Mouse (Mus musculus): ENCODE data around the gene Spaca6.
A peak's percentile ranks its signal among the peaks of the same experiment; 100 is the strongest.

Spaca6 gene

DNA sequence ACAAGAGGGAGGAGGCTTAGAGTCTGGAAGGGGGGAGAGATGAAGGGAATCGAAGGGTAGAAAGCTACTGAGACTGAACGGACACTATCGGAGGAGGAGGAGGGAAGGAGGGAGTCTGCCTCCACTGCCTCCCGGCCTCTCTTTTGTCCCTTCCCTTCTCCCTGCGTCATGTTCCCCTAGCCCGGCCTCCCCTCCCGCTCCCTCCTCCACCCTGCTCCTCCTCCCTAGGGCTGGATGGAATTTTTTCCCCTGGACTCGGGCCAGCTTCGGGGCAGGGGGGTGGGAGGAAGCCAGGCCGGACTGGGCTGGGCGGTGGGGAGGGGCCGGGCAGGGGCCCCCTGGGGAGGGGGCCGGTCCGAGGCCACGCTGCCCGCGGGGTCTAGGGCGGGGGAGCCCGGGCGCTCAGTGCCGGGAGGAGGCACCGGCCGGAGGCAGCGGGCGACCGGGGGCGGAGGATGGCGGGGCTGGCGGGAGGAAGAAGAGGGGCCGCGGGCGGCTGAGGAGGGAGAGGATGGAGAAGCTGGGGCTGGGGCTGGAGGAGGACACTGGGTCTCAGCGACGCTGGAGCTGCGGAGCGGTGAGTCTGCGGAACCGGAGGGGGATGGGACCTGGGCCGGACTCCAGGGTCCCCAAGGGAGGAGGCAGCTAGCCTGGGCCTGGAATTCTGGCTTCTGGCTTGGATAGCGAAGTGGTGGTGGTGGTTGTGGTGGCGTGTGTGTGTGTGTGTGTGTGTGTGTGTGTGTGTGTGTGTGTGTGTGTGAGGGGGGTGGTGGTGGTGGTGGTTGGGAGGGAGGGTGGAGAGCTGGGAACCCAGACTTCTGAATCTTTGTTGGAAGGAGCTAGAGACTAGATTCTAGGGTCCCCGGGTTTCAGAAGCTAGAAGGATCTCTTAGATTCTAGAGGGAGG, at the start of gene Spaca6:
TSS of gene Spaca6 (plus strand) at position 408 of the 907 bp plus-strand sequence.
- DNase-seq (ENCODE audit: low spot score) = no peak

DNA sequence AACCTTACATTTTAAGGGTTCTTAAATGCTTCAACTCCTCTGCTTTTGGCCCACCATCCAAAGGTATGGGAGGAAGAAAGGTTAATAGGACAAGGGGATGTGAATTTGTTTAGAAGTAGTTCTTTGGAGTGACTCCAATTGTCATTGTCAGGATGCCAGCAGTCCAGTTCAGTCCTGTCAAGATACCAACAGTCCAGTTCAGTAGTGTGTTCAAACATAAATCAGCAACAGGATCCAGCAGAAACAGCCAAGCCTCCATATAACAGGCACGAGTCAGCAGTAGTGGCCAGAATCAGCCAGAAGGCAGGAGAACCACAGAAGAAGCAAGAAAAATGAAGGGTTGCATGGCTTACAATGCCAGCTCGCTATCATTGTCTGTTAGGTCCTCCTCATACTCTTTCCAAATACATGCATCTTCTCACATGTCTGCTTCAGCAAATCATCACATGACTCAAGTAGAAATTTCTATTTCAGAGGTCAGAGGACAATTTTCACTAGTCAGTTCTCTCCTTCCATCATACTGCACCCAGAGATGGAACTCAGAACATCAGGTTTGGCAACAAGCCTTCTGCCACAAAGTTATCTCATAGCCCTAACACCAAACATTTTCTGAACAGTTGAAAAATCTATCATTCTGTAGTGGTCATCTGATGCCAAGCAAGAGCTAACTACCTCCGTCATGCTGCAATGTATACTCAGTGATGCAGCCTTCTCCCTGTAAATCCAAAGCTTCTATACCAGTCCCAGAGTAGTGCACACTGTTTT, 35.9 kb upstream of the Spaca6 start:
- no peak for DNase-seq (ENCODE audit: low spot score)

DNA sequence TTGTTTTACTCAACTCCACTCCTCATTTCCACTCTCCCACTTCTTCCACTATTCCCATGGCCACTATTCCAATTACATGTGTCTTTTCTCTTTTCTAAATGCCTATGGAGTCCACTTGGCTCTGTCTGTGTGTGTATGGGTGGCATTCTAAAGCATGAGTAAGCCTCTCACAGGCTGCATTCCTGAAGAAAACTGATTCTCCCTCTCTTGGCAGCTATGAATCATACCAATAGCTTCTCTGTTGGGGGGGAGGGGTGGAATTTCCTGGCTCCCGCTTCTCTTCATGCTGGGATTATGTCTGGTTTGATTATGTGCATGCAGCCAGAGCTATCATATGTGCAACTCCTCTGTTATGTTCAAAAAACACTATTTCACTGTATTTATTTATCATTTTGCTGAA, 34.4 kb upstream of the Spaca6 start:
- no peak for DNase-seq (ENCODE audit: low spot score)

DNA sequence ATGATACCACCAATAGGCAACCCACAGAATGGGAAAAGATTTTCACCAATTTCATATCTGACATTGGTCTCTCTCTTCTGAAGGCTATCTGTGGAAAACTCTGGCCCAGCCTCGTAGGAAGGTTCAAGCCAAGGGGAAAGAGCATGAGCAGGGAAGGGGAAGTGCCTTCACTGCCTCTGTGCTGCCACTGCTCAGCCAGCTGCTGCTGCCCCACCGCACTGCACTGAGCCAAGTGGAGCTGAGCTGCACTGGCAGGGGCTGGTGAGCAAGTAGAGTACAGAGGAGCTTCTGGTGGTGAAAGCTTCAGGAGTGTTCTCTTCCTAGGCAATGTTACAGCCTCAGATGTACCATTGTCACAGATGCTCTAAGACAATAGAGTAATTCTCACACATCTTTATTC, 31.4 kb upstream of the Spaca6 start:
- DNase-seq (ENCODE audit: low spot score) = no peak

DNA sequence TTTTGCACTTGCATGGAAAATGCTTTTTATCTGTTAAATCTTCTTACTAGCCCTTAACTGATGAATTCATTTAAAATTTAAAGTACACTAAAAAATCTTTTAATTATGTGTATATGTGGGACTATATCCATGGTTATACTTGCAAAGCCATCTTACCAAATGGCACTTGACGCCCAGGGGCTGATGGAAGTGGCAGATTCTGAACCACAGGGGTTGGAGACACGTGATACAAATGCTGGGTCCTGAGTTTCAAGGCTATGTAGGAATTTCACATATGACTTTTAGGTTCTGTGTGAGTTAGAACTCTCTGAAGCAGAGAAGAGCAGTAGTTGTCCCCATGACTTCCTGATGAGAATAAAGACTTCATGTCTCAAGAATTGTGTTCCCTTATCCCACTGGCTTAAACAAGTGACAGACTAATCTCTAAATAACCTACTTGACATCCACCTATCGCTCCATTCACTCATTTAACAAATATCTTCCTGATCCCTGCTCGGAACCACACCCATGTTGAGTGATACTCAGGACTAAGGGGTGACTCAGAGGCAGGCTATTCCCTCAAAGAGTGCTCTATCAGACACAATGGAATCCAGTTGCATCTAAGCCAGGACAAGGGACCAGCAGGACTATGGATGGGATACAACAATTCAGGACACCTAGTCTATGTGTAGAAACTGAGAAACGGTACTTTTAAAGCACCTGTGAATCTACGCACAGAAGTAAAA, 3.2 kb upstream of the Spaca6 start:
- no peak for DNase-seq (ENCODE audit: low spot score)

DNA sequence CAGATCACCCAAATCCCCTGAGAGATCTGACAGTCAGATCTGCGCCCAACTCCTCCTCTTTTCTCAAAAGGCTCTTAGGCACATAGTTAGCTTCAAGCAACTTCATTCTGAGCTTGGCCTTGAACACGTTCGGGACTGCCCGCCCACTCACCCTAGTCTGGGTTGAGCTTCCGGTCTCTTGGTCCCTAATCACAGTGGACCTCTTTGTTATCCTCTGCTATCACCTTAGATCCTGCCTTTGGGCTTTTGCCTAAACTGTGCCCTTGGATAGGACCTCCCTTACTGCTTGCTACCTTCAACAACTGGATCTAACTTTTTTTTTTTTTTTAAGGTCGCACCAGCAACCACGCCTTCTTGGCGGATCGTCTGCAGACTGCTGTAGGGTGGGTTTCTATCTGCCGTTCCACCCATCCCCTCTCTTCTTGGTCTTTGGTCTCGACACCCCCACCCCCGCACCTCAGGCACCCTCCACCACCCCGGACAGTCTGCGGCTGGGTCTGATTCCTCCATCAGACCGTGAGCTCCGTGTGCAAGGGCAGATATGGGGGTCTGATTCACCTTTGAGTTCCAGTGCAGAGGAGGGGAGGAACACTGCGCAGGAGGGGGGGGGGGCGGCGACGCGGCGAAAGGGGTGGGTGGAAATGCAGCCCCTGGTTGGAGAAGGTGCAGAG, 902 bp upstream of the Spaca6 start:
- DNase-seq (ENCODE audit: low spot score) = no peak

DNA sequence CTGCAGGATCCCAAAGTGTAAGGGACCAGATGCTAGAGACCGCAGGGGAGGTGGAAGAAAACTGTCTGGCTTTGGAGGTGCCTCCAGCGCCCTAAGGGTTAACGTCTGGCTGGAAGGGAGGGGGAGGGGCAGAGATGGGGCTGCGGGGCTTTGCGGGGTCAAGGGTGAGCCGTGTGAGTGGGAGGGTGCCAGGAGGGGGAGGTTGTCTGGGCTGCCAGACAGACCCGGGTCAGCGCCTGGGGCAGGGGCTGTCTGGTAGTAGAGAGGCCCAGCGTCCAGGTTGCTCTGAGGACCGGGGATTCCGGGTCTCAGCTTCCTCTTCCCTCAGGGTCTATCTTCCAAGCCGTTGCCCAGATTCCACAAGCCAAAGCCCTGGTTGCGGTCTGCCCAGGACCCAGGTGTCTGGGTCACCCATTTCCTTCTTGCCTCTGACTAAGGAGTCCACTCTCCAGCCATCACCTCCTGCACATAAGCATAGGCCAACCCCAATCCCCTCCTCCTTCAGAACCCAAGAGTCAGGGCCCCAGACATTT, 766 bp downstream of the Spaca6 start:
- no peak for DNase-seq (ENCODE audit: low spot score)

DNA sequence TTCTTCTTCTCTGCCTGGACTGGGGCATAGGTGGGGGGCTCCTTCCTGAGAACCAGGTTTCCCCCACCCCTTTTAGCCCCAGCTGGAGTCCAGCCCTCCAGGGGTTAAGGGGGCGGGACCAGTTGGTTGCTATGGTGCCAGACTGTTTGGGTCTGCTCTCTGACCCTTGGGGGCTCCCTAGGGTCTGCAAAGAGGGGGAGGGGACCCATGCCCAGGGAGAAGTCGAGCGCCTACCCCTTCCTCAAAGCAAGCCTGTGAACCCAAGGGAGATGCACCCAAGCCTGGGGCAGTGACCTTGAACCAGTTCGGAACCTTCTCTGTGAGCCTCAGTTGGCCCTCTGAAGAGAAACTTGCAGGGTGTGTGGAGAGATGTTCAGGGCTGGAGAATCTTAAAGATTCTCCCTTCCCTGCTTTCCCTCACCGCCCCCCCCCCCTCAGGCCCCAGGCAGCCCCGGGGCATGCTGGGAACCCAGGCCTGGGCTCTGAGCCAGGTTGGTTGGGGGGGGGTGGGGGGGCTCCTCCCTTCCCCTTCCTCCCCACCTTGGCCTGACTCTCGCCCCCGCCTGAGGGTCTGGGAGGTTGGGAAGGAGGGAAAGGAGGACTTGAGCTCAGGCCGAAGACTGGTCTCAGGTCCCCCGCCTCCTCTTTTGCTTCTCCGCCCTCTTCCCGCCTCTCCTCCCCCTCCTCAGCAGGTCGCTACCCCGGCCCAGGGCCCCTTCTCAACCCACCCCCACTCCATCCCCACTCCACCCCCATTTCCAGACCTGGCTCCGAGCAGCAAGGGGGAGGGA, 1.4 kb downstream of the Spaca6 start:
- no peak for DNase-seq (ENCODE audit: low spot score)

DNA sequence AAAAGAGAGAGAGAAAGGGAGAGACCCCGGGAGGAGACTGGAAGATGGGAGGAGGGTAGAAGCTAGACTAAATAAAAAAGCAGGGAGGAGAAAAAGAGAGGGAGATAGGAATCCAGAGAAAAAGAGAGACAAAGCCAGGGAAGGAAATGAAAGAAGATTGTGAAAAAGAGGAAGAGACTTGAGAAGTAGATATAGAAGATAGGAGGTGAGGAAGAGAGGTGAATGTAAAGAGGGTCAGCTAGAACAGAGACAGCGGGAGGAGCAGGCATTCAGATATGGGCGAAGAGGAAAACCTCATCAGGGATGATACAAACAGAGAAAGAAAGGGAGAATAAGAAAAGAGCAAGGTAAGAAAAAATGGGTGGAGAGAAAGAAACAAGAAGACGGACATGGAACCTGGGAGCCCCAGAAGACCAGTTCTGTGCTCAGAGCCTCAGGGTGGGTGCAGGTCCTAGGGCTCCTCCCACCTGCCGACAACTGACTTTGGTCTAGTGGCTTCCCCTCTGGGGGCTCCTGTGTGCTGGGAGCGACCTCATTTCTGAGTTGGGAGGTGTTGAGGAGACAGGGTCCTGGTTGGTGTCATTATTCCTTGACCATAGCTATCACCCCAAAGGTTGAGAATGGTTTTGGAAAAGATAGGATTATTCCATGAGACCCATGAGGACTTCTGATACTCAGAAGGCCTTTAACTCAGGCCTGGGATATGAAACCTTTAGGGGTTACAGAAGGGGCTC, 2.3 kb downstream of the Spaca6 start:
- no peak for DNase-seq (ENCODE audit: low spot score)

DNA sequence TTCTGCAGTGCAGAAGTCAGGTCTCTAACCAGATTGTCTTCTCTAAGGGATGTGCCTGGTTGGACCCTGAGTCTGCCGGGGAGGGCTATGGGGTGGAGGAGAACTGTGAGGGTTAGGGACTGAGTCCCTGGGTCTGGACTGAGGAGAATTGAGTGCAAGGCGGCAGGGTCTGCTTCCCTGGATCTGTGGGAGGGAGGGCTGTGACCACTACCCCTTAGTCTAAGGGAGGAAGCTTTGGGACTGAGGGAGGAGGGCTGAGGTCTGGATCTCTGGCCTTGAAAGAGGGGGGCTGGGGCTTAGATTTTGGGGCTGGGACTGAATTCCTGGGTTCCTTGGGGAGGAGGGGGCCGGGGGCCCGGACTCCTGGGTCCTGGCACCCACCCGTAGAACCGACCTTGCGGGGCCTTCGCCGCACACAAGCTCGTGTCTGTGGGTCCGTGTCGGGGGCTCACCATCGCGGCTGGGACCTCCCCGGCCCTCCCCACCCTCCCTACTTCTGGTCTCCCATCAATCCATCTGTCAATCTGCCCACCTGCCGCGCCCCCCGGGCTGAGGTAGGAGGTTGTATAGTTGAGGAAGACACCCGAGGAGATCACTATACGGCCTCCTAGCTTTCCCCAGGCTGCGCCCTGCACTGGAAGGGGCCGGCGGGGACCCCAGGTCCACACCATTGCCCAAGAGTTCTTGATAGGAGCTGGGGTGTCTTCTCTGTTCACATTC, 3.0 kb downstream of the Spaca6 start:
- DNase-seq (ENCODE audit: low spot score) = no peak

DNA sequence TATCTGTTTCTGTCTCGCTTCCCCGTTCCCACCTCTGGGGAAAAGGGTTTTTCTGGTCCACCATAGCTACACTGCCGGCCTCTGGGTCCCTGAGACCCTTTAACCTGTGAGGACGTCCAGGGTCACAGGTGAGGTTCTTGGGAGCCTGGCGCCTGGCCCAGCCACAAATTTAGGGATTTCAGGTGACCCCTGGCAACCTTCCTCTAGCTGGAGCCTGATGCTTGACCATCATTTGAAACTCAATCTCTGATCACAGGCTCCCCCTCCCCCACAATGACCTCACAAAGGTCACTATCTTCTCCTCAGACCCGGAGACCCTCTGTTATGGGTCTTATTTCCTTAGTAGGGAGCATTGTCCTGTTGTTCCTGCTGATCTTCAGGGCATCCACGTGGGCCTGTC, 3.8 kb downstream of the Spaca6 start:
- no peak for DNase-seq (ENCODE audit: low spot score)

DNA sequence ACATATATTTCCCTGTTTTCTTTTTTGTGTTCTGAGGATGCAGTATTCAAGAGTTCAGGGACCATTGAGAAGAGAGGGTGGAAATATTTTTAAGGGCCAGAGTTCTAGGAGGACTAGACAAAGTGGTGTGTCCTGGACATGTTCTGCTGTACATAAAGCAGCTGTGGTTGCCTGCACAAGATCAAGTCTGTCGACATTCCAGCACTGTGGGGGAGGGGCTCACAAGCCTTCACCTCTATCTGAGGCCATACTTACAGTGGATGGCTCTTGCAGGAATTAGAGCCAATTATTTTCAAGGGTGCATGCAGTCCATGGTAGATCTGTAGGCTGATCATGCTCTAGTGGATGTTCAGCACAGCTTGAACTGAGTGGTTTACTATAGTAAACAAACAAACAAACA, 7.9 kb downstream of the Spaca6 start:
- no peak for DNase-seq (ENCODE audit: low spot score)

DNA sequence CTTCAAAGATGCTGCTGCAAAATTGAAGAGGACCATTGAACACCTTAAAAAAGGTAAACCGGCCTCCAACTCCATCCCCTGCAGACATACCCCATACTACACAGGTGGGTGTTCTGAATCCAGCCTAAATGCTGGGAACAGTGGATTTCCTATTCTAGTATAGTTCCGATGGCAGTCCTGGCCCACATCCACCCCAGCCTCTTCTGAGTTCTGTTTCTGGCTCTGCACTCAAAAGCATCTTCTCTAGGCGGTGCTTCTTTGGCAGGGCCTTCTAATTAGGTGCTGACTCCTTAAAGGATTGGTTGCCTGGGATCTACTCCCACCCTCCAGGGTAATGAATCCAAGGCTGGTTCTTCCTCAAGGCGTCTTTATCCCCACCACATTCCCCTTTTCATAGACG, 9.1 kb downstream of the Spaca6 start:
- DNase-seq (ENCODE audit: low spot score) = no peak

DNA sequence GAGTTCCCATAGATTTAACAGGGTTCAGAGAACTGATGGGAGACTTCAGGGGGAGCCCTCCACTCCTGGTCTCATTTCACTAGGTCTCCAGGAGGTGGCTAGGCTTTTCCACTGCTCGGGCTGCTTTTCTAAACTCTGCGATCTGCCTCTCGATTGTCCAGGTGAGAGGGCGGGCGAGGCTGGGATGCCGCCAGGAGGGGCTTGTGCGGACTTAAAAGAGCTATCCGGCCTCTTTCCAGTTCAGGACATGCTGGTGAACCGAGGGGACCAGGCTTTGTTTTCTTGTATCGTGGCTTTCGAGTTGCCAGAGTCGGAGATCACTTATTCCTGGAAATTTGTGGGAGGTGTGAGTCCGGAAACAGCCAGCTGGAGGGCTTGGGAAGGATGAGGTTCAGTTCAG, 10.5 kb downstream of the Spaca6 start:
- DNase-seq (ENCODE audit: low spot score) = no peak

DNA sequence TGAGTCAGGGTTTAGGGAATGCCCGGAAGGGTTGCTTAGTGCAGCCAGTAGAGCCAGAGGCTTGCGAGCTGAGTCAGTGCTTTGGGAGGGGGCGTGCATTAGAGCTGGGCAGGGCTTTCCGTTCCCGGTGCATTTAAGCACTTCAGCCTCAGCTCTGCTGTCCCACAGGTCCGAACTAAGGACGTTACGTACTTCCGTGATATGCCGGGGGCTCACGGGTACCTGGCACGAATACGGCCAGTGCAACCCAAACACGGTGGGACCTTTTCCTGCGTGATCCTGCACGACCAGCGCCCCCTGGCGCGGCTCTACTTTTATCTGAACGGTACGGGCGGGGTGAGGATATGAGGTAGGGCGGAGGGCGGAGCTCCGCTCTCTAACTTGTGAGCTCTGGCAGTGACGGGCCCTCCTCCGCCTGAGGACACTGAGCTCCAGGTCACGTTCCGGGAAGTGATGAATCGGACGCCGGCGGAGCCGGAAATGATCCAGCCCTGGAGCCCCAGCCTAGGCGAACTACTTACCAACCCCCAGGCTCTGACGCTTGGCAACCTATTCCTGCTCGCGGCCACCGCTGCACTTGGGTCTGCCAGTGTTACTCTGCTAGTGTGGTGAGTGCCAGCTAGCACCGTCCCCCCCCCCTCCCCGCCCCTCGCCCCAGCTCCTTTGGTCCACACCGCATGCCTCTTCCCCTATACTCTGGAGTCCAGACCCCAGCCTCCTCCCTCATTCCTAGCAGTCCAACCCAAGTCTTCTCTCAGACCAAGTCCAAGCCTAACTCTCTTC, 11.2 kb downstream of the Spaca6 start:
- DNase-seq (ENCODE audit: low spot score) = peak; percentile 93

DNA sequence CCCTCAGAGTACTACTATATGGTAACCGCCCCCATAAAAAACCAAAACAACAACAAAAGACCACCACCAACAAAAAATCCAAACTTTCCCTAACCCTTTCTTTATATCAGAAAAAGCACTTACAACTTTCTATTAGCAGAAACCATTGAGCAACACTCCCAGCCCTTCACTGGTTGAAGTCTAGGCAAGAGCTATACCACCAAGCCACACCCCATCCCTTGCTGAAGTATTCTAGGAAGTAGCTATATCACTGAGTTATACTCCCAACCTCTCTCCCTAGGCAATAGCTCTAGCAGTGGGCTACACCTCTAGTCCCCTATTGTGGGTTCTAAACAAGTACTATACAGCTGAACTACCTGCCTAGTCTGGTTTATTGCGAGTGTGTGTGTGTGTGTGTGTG, 12.3 kb downstream of the Spaca6 start:
- DNase-seq (ENCODE audit: low spot score) = no peak

DNA sequence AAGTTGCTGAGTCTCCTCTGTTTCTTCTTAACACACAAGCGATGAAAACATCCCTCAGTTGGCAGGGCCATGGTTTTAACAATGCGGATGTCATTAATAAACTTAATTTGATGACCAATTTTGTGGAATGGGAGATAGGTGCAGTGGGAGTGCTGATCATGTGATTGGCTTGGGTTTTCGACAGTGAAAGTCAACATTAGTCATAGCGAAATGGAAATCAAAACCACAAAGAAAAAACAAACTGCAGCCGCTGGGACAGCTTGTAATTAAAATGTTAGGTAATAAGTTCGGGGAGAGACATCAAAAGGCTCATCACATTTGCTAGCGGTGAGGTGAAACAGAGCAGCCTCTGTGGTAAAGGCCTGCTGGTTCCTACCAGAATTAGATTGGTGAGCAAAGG, 13.8 kb downstream of the Spaca6 start:
- no peak for DNase-seq (ENCODE audit: low spot score)

DNA sequence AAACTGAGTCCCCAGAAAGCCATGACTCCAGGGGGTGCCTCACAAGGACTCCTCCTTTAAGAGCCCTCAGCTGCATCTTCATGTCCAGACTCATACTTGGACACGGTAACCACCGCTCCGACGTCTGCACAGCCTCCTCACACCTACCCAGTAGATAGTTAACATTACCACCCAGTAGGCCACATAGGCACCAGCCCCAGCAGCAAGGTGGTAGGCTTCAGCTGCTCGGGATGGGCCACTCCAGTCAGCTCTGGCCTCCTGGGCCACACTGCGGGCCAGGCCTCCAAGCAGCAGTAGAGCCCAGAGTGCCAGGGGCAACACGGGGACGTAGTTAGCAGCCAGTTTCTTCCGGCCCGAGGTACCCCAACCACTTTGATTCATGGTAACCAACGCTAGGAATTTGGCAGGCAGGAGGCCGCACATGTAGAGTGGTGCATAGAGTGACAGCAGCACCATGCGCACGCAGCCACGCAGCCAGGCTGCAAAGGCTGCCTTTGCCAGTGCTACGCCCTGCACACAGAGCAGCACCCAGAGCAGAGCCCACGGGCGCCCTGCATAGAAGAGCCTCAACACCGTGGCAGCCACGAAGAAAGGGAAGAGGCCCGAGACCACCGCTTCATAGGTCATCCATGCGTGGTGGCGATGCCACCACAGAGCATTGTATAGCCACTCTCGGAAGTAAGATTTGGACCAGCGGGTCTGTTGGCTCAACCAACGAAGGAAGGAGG, 16.7 kb downstream of the Spaca6 start:
- no peak for DNase-seq (ENCODE audit: low spot score)
